Mouse (Mus musculus) neural tube, embryonic 13.5 days (tissue): Measurements from ENCODE around the gene Asic2. TPM values are rescaled to one million over a fixed set of nuclear protein-coding genes. Genes with fewer than 3 reads are reported as not detected.

Experiments
- ATAC-seq: fragments of 200-750 bp; cut with Nextera tagmentation; 2 replicates; pipeline ENCODE4 v1.8.0; 2017; ENCODE audit warnings: low read depth, mild to moderate bottlenecking, moderate TSS enrichment, moderate library complexity
- H3K27ac ChIP-seq: fragments of 300-500 bp; sonication (generic); replicated peaks from 2 replicates; pipeline ENCODE4 v1.5.1; 2015; ENCODE audit warnings: moderate library complexity, mild to moderate bottlenecking, inconsistent platforms
- H3K27me3 ChIP-seq: fragments of 300-500 bp; sonication (generic); 2 replicates; pipeline ENCODE4 v1.6.1; 2015; ENCODE audit warnings: mild to moderate bottlenecking, inconsistent platforms
- H3K36me3 ChIP-seq: fragments of 300-500 bp; sonication (generic); 2 replicates; pipeline ENCODE4 v1.6.1; 2015; ENCODE audit warnings: mild to moderate bottlenecking, inconsistent platforms
- H3K4me1 ChIP-seq: fragments of 300-500 bp; sonication (generic); replicated peaks from 2 replicates; pipeline ENCODE4 v1.6.1; 2015; ENCODE audit warnings: inconsistent platforms
- H3K4me2 ChIP-seq: fragments of 300-500 bp; sonication (generic); 2 replicates; pipeline ENCODE4 v1.6.1; 2015; ENCODE audit warnings: inconsistent platforms, mild to moderate bottlenecking, moderate library complexity
- H3K4me3 ChIP-seq: fragments of 300-500 bp; sonication (generic); 2 replicates; pipeline ENCODE4 v1.5.1; 2015; ENCODE audit warnings: mild to moderate bottlenecking, inconsistent platforms
- H3K9ac ChIP-seq: fragments of 300-500 bp; sonication (generic); 2 replicates; pipeline ENCODE4 v1.6.1; 2015; ENCODE audit warnings: moderate library complexity, mild to moderate bottlenecking, inconsistent platforms
- H3K9me3 ChIP-seq: fragments of 300-500 bp; sonication (generic); 2 replicates; pipeline ENCODE4 v1.6.1; 2016; ENCODE audit warnings: inconsistent platforms
- WGBS: fragments of 180-500 bp; shearing (Covaris S2); methylation state at CpG from one replicate; pipeline ENCODE4 v1.1.7; 2015; 5-methylcytosine and 5-hydroxymethylcytosine counted together
- polyA plus RNA-seq: library from polyadenylated mRNA; unstranded; fragments of >200 nt; fragmentation: Nextera tagmentation; extraction: Ambion mirVana; gene quantifications from 2 replicates; pipeline ENCODE4 v1.2.1, GENCODE M21; 2015

Asic2 gene
- polyA plus RNA-seq, 1 experiment from 2014 or later = 9.1 TPM

DNA sequence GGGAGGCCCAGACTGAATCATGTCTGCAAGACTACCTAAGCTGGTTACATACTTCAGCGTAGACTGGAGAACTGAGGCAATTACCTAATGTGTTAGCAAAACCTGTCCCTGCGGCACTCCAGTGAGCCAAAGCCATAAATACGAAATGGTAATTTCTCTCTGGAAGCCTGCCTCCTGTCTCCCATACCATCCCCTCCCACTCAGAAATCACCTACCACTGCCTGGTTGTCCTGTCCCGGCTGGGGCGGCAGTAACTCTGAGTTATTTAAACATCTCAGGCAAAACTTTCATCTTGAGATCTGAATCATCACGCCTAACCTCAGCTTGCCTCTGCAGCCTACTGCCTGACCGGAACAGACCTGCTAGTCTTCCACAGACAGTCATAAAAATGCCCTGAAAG lies 835.6 kb downstream of the Asic2 start:
- ATAC-seq = no peak
- H3K9ac ChIP-seq = no peak overlapping the region

GRCm38 (mm10) chr11:81124363-81124762 lies 843.9 kb downstream of the Asic2 start:
- Histone ChIP-seq H3K4me1 (peaks cover 19% of the 10 kb centered on the region; the same call in 1 of the 2 replicates), H3K9ac (no peak overlapping the region), H3K4me3 (no peak overlapping the region), H3K4me2 (no peak overlapping the region), H3K36me3 (no peaks in the 10 kb centered on the region), H3K9me3 (no peaks in the 10 kb centered on the region), H3K27me3 (no peaks in the 10 kb centered on the region), H3K27ac (no peak overlapping the region)
- no peak for ATAC-seq
- WGBS = 91% methylated on average over 6 of the region's 6 CpGs

More for the DNA sequence above, 835.6 kb downstream of the Asic2 start:
- H3K27me3 ChIP-seq = no peaks in the 10 kb centered on the region
- no peaks in the 10 kb centered on the region for H3K36me3 ChIP-seq
- H3K4me2 ChIP-seq = no peak overlapping the region
- no peak overlapping the region for H3K4me3 ChIP-seq
- H3K27ac ChIP-seq = no peak overlapping the region
- 64% methylated on average over 7 of the region's 7 CpGs for WGBS
- peaks cover 11% of the 10 kb centered on the region for H3K4me1 ChIP-seq
- H3K9me3 ChIP-seq = no peaks in the 10 kb centered on the region

- 56% methylated on average over 8 of the region's 8 CpGs for WGBS
- Histone ChIP-seq H3K27ac (no peak overlapping the region), H3K4me2 (no peak overlapping the region), H3K4me1 (peaks cover 39% of the 10 kb centered on the region), H3K9ac (no peak overlapping the region), H3K9me3 (no peaks in the 10 kb centered on the region), H3K27me3 (no peaks in the 10 kb centered on the region), H3K4me3 (no peak overlapping the region), H3K36me3 (no peaks in the 10 kb centered on the region)
- no peak for ATAC-seq
Observed at GRCm38 (mm10) chr11:81120024-81120576, 848.2 kb downstream of the Asic2 start.

GRCm38 (mm10) chr11:81118055-81118454 lies 850.2 kb downstream of the Asic2 start:
- ATAC-seq = peak; percentile 59; the same call in 1 of the 2 replicates
- no peak overlapping the region for H3K9ac ChIP-seq
- H3K4me2 ChIP-seq = no peak overlapping the region
- H3K9me3 ChIP-seq = no peaks in the 10 kb centered on the region
- H3K27me3 ChIP-seq = no peaks in the 10 kb centered on the region
- peaks cover 39% of the 10 kb centered on the region for H3K4me1 ChIP-seq
- peak overlapping the region; percentile 50; the same call in 1 of the 2 replicates for H3K27ac ChIP-seq
- H3K4me3 ChIP-seq = no peak overlapping the region
- no peaks in the 10 kb centered on the region for H3K36me3 ChIP-seq
- WGBS = 12% methylated on average over 7 of the region's 7 CpGs

DNA sequence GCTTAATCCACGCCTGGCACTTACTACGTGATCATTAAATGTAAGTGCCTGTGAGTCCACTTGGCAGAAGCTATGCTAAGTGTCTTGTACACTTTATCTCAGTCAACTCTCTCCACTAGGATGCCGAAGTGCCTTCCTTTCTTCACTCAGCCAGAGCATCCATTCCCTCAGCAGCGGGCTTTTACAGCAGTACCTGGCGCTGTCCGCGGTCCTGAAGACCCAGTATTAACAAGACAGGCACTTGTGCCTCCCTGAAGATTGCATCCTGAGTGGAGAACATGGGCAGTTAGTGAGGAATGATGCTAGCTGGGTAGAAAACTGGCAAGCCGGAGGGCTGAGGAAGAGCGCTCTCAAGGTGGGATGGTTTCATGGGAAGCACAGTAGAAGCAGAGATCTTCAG lies 852.6 kb downstream of the Asic2 start:
- no peak overlapping the region for H3K27ac ChIP-seq
- no peaks in the 10 kb centered on the region for H3K27me3 ChIP-seq
- no peak for ATAC-seq
- no peaks in the 10 kb centered on the region for H3K9me3 ChIP-seq
- peaks cover 28% of the 10 kb centered on the region for H3K4me1 ChIP-seq
- H3K4me3 ChIP-seq = no peak overlapping the region
- H3K36me3 ChIP-seq = no peaks in the 10 kb centered on the region
- WGBS = 47% methylated on average over 9 of the region's 9 CpGs
- no peak overlapping the region for H3K4me2 ChIP-seq
- H3K9ac ChIP-seq = no peak overlapping the region

- Histone ChIP-seq H3K4me1 (peaks cover 9% of the 10 kb centered on the region), H3K36me3 (no peaks in the 10 kb centered on the region), H3K27me3 (no peaks in the 10 kb centered on the region), H3K9me3 (no peaks in the 10 kb centered on the region), H3K4me2 (no peak overlapping the region), H3K9ac (no peak overlapping the region), H3K27ac (no peak overlapping the region), H3K4me3 (no peak overlapping the region)
- ATAC-seq = no peak
- 72% methylated on average over 2 of the region's 2 CpGs for WGBS
Observed at GRCm38 (mm10) chr11:81111626-81112025, 856.6 kb downstream of the Asic2 start.

DNA sequence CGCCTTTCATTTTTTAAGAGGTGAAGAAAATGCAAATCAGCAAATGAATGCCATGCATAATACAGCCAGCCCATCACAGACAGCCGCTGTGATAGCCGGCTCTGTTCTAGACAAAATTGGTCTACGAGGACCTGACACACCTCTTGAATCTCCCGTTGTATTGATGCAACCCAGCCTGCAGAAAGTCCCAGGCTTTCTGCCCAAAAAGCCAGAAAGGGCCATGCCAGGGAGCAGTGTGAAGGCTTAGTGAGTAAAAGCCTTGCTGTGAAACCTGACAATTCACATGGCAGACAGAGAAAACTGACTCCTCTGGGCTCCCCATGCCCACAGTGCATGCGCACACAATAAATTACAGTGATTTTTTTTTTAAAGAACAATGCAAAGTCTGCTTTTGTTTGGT lies 858.2 kb downstream of the Asic2 start:
- WGBS = 51% methylated on average over 6 of the region's 6 CpGs
- no peaks in the 10 kb centered on the region for H3K36me3 ChIP-seq
- H3K9me3 ChIP-seq = no peaks in the 10 kb centered on the region
- H3K27me3 ChIP-seq = no peaks in the 10 kb centered on the region
- ATAC-seq = no peak
- H3K4me3 ChIP-seq = no peak overlapping the region
- no peak overlapping the region for H3K9ac ChIP-seq
- H3K4me1 ChIP-seq = peaks cover 9% of the 10 kb centered on the region
- H3K27ac ChIP-seq = 0 out of 2 replicates have a peak overlapping the region, but pooled peaks have one; percentile 2
- no peak overlapping the region for H3K4me2 ChIP-seq

DNA sequence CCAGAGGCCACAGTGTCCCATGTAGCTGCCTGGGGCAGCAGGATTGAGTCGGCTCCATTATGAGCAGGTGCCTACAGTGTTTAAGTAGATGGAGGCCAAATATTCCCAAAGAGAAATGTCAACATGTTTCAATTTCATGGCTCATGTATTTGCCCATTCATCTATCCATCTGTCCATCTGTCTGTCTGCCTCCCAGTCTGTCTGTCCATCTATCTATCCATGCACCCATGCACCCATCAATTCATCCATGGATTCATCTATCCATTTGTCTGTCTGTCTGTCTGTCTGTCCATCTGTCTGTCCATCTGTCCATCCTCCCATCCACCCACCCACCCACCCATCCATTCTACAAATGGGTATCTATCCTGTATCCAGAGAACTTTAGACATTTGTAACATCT lies 861.3 kb downstream of the Asic2 start:
- no peaks in the 10 kb centered on the region for H3K36me3 ChIP-seq
- ATAC-seq = no peak
- H3K27me3 ChIP-seq = no peaks in the 10 kb centered on the region
- WGBS = 50% methylated on average over 1 of the region's 1 CpGs
- peaks cover 9% of the 10 kb centered on the region for H3K4me1 ChIP-seq
- H3K27ac ChIP-seq = no peak overlapping the region
- H3K9ac ChIP-seq = no peak overlapping the region
- H3K9me3 ChIP-seq = no peaks in the 10 kb centered on the region
- H3K4me3 ChIP-seq = no peak overlapping the region
- H3K4me2 ChIP-seq = no peak overlapping the region

DNA sequence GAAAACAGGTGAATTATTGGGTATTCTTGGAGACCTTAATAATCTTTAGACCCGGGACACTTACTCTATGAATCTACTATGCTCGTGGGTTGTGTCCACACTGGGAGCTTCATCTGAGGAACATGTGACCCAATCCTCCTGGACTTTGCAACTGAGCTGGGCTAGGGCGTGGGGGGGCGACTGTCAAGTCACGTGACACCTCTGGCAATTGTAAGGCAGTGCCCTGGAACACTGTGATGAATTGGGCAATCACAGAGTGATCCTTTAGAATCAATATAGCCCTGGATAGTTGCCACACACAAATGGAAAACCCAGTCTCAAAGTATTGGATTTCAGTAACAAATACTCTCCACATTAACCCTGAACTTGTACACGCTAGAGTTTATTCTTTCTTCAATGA lies 867.4 kb downstream of the Asic2 start:
- Histone ChIP-seq H3K36me3 (no peaks in the 10 kb centered on the region), H3K4me3 (no peak overlapping the region), H3K9ac (no peak overlapping the region), H3K27me3 (no peaks in the 10 kb centered on the region), H3K27ac (no peak overlapping the region), H3K4me1 (peaks cover 7% of the 10 kb centered on the region; the same call in 1 of the 2 replicates), H3K4me2 (no peak overlapping the region), H3K9me3 (no peaks in the 10 kb centered on the region)
- no peak for ATAC-seq
- 79% methylated on average over 6 of the region's 6 CpGs for WGBS

DNA sequence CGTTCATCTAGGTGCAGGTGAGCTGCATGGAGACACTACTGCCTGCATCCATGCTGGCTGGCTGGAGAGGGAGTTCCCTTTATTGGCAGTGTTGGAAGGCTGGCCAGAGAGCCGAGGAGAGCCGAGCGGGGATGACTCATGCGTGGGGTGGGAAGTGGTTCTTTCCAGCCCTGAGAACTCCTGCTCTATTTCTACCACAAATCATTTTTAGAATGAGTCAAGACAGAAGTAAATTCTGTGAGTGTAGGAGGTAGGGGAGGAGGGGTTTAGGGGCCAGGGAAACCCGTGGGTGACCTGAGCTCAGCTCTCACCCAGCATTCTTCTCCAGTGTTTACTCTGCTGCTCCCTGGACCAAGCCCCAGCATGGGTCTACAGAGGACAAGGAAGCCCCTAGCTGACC lies 872.2 kb downstream of the Asic2 start:
- no peak overlapping the region for H3K9ac ChIP-seq
- no peak overlapping the region for H3K27ac ChIP-seq
- H3K4me2 ChIP-seq = no peak overlapping the region
- no peaks in the 10 kb centered on the region for H3K36me3 ChIP-seq
- no peaks in the 10 kb centered on the region for H3K27me3 ChIP-seq
- peaks cover 9% of the 10 kb centered on the region; the same call in 1 of the 2 replicates for H3K4me1 ChIP-seq
- H3K4me3 ChIP-seq = no peak overlapping the region
- H3K9me3 ChIP-seq = no peaks in the 10 kb centered on the region
- WGBS = 67% methylated on average over 6 of the region's 6 CpGs
- ATAC-seq = no peak

DNA sequence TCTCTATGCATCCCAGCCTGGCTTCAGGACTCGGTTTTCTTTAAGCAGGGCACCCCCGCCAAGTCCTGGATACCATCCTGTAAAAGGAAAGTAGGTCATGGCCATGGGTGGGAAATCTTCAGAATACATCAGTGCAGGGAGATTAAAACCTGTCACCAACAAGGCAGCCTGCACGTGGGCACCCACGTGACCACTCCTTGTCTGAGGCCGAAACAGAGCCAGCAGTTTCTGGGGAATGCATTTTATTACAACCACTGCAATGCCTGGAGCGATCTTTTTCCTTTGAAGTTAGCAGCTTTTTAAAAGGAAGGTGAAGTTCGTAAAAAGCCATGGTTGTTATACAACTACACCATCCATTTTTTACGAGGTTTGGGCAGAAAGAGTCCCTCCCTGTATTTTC lies 873.7 kb downstream of the Asic2 start:
- no peak overlapping the region for H3K27ac ChIP-seq
- H3K4me3 ChIP-seq = no peak overlapping the region
- no peaks in the 10 kb centered on the region for H3K27me3 ChIP-seq
- H3K9me3 ChIP-seq = no peaks in the 10 kb centered on the region
- no peaks in the 10 kb centered on the region for H3K36me3 ChIP-seq
- peaks cover 9% of the 10 kb centered on the region; the same call in 1 of the 2 replicates for H3K4me1 ChIP-seq
- no peak overlapping the region for H3K4me2 ChIP-seq
- 45% methylated on average over 8 of the region's 8 CpGs for WGBS
- no peak overlapping the region for H3K9ac ChIP-seq
- no peak for ATAC-seq

DNA sequence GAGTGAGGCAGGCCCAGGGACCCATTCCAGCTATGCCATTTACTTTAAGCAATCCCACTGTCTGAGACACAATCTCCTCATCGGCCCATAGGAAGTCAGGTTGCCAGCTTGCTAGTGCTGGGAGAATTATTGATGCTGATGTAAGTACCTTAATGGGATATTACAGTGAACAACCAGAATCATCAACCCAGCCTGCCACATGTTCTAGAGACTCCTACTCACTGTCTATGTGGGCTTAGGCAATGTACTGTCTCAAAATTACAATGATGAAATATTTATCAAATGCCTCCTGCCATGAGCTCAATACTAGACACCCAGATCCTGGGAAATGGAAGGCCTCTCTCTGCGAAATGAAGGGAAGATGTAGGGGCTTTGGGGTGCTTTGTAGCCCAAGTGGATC lies 876.1 kb downstream of the Asic2 start:
- Histone ChIP-seq H3K4me3 (no peak overlapping the region), H3K36me3 (no peaks in the 10 kb centered on the region), H3K27ac (no peak overlapping the region), H3K27me3 (no peaks in the 10 kb centered on the region), H3K9me3 (no peaks in the 10 kb centered on the region), H3K4me2 (no peak overlapping the region), H3K4me1 (0 out of 2 replicates have a peak, but pooled peaks cover 5% of the 10 kb centered on the region), H3K9ac (no peak overlapping the region)
- WGBS = 71% methylated on average over 2 of the region's 2 CpGs
- ATAC-seq = no peak

DNA sequence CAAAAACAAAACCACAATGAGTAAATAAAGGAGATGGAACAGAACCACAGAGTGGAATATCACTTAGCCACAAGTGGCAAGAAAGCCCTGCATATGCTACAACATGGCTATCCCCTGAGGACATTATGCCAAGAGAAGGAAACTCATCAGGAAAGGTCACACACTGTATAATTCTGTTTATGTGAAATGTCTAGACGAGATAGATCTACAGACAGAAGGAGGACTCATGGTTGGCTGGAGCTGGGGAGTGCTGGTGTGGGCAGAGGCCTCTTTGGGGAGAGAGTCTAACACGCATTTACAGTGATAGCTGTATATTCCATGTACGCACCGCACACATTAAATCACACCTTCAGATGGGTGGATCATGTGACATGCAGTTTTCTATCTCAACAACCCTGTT lies 884.4 kb downstream of the Asic2 start:
- 79% methylated on average over 4 of the region's 4 CpGs for WGBS
- Histone ChIP-seq H3K27me3 (no peaks in the 10 kb centered on the region), H3K4me3 (no peak overlapping the region), H3K27ac (no peak overlapping the region), H3K4me1 (peaks cover 10% of the 10 kb centered on the region; the same call in 1 of the 2 replicates), H3K4me2 (no peak overlapping the region), H3K36me3 (no peaks in the 10 kb centered on the region), H3K9me3 (no peaks in the 10 kb centered on the region), H3K9ac (no peak overlapping the region)
- no peak for ATAC-seq
